Mouse (Mus musculus) embryonic stem cell, embryonic (primary cell): ENCODE measurements around the gene Chst11.

Source experiments
- CTCF ChIA-PET, 4 experiments: fragments of 300-600 bp in 2 of 4; fragments of 350-600 bp in 2 of 4; sonication (Branson Sonifier 250); formaldehyde crosslinking; loops; one replicate each; lab custom pipeline; 2022; ENCODE audit warnings: inconsistent platforms in 2 of 4; lab: Charles Lee
- POLR2A ChIA-PET, 4 experiments: fragments of 300-600 bp in 2 of 4; fragments of 350-600 bp in 2 of 4; sonication (Branson Sonifier 250); formaldehyde crosslinking; loops; one replicate each; lab custom pipeline; 2022; ENCODE audit warnings: antibody characterized with exemption in 4 of 4, inconsistent platforms in 1 of 4; lab: Charles Lee

Chst11 gene

DNA sequence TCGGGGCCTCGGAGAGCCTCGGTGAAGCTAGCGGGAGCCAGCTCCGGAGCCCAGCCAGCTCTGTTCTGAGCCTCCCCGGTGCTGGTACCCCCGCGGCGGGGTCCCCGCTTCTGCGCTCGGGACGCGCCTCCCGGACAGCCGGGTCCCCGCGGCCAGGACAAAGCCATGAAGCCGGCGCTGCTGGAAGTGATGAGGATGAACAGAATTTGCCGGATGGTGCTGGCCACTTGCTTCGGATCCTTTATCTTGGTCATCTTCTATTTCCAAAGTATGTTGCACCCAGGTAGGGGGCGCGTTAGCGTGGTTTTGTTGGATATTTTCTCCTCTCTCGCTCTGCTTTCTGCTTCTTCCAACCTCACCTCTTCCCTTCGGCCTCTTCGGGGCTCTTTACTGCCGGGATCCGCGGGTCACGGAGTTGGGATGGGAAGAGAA lies 418 bp downstream of the Chst11 start:
- ChIA-PET CTCF (interaction anchor here in 2 of 4 experiments (0.6 to 1.4 kb wide), 4 partner anchors 25 to 84 kb away, joined by 3 to 7 read pairs (median 4); no protein-coding TSS in a partner anchor), POLR2A (interaction anchor here in 2 of 4 experiments (0.7 to 4.3 kb wide), 37 partner anchors 8 to 173 kb away, joined by 3 to 51 read pairs (median 5); no protein-coding TSS in a partner anchor)

DNA sequence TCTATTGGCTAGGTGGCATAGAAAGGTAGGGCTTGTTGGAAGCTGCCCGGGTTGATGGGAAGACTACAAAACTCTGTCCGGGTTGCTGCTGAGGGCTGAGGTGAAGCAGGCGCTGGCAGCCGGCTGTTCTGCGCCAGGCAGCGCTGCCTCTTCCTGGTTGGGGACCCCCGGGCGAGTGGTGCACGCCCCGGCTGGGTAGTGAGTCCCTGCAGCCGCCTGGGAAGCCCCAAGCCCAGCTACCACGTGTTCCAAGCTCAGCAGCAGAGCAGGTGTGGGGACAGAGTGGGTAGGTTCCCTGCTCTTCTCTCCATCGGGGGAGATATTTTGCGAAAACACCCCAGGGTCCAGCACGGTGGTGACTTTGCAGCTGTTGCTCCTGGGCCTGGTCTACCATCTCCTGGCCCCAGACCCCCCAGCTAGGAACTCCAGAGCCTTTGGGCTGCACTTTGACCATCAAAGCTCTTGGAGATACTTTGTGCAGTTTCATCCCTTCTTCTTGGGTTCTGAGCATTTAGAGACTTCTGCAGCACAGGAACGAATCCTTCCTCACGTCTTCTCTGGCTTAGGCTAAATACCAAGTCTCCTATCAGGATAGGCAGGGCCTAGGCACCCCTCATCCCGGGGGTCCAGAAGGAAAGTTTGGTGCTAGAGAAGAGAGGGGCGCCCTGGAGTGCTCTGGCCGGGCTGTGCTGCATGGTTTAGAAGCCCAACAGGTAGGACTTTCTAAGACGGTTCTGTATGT lies 1.1 kb downstream of the Chst11 start:
- ChIA-PET CTCF (interaction anchor here in 1 of 4 experiments (0.6 kb wide), 1 partner anchor 73 kb away, joined by 7 read pairs; no protein-coding TSS in a partner anchor), POLR2A (interaction anchor here in 3 of 4 experiments (0.6 to 4.3 kb wide), 21 partner anchors 11 to 196 kb away, joined by 3 to 51 read pairs (median 6); no protein-coding TSS in a partner anchor)

DNA sequence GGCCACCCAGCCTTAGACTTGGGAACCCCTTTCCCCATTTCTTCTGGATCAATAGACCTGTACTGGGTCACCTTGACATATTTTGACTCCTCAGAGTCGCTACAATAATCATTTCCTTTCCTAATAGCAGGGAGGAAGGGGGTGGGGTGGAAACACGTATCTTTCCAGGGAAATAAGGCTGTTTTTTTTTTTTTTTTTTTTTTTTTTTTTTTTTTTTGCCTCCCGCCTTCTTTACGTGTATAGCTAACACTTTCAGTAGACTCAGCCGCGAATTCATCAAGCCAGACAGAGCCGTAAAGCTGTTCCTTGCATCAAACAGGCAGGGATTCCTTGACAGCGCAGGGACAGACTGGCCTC lies 1.7 kb downstream of the Chst11 start:
- CTCF ChIA-PET, result no interaction called here
- POLR2A ChIA-PET, result interaction anchor here in 3 of 4 experiments (0.6 to 4.3 kb wide), 17 partner anchors 10 to 196 kb away, joined by 3 to 51 read pairs (median 6); no protein-coding TSS in a partner anchor

DNA sequence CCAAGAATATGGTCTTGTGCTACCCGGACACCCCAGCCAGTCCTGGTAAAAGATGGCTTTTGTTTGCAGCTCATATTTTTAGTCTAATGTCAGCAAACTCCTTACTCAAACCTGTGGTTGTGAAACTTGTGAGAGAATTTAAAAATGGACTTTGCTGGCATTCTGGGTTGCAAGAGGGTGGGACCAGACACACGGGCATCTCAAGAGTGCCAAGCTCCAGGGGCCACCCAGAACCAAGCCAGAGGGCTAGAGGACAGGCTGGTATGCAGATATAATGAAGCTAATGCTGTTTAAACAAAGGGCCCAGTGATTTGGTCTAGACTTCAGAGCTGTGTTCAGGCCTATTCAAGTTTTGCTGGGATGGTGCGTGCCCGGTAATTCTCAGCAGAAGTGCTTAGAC lies 2.1 kb downstream of the Chst11 start:
- ChIA-PET POLR2A (interaction anchor here in 2 of 4 experiments (0.6 to 4.3 kb wide), 13 partner anchors 10 to 129 kb away, joined by 3 to 51 read pairs (median 6); no protein-coding TSS in a partner anchor), CTCF (no interaction called here)

DNA sequence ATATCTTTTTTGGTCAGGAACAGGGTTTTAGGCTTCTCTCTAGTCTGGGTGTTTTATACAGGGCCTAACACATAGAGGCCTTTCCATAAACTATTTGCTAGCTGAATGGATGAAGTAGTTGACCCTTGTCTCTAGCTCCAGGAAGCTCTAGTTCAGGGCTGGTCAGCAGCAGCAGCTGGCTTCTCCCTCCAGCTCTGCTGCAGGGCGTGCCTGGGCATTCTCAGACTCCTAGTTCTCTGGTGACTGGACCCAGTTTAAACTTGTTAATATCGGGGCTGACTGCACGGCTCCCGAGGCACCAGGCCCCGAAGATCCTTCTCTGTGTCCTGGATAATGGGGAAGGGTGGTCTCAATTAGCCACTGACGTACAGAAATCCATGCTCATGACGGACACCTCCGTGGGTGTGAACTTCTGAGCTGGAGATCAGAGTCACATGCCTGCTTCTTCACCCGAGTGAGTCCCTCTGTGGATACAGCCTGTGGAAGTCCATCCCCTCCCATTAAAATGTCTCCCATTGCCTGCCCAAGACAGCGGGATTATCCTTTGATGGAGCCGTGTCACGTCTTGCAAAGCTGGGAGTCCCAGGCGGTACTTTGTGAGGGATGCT lies 4.2 kb downstream of the Chst11 start:
- CTCF ChIA-PET, result interaction anchor here in 2 of 4 experiments (0.5 to 0.6 kb wide), 2 partner anchors 57 to 175 kb away, joined by 3 read pairs; no protein-coding TSS in a partner anchor
- POLR2A ChIA-PET, result interaction anchor here in 2 of 4 experiments (0.7 to 2.4 kb wide), 9 partner anchors 10 to 109 kb away, joined by 3 to 27 read pairs (median 3); no protein-coding TSS in a partner anchor

DNA sequence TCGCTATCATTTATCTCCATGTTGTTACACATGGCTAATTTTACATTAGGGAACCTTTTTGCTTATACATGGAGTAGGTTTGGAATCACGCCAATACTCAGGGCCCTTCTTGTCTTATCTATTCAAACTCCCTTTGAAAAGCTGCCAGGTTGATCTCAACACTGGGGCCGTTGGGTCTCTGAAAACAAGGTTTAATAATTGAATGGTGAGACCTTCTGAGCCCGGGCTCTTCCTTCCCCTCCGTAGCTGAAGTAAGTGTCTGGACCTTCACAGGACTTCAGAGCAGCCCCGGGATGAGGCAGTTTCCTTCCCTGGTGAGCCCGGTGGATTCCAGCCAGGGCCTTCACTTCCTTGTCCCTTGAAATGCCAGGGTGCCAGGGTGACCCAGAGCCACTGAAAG lies 5.6 kb downstream of the Chst11 start:
- POLR2A ChIA-PET, result no interaction called here
- CTCF ChIA-PET, result no interaction called here

DNA sequence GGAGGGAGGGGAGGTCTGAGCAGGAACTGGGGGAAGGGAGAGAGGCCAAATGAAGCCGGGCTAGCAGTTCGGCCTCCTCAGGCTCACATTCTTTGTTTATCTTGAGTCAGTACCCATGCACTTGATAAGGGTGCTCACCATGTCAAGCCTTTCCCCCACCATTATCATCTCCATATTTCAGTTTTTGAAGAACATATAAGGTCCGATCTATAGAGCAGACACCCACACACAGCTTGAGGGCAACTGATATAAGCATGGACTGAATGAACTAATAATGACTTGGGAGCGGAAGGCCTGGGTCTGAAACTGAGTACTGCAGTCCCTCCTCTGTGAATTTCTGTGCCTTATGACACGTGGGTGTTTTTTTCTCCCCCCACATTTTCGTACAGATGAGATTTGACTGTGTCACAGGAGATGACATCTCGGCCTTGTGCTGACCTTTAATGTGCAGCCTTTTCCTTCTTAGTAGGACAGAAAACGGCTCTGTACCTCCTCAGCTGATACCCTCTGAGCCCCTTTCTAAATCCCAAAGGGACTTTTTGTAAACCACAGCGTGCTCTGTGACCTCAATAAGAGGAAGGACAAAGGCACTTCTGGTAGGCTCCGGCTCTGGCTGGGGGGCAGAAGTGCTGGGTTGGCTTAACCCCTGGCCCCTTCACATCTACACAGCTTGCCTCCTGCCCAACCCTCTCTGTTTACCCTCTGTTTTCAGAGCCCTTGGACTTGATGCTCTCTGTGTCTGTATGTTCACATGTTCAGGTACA lies 6.6 kb downstream of the Chst11 start:
- ChIA-PET CTCF (interaction anchor here in 1 of 4 experiments (1.0 kb wide), 1 partner anchor 83 kb away, joined by 3 read pairs; no protein-coding TSS in a partner anchor), POLR2A (interaction anchor here in 2 of 4 experiments (0.8 to 1.7 kb wide), 4 partner anchors 17 to 41 kb away, joined by 3 to 6 read pairs (median 4); no protein-coding TSS in a partner anchor)

DNA sequence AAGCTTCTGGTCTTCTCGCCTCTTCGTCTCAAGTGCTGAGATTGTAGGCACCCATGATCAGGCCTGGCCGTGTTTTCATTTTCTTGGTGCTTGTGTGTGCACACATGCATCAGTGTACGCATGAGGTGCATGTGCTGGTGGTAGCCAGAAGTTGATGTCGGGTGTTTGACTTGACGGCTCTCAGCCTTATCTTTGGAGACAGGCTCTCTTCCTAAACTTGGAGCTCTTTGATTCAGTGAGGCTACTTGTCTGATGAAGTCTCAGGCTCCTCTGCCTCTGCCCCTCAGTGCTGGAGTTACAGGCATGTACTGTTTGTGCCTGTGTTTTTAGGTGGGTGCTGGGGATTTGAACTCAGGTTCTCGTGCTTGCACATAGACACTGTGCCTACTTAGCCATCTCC lies 9.0 kb downstream of the Chst11 start:
- CTCF ChIA-PET, result interaction anchor here in 1 of 4 experiments (0.8 kb wide), 1 partner anchor 88 kb away, joined by 3 read pairs; no protein-coding TSS in a partner anchor

DNA sequence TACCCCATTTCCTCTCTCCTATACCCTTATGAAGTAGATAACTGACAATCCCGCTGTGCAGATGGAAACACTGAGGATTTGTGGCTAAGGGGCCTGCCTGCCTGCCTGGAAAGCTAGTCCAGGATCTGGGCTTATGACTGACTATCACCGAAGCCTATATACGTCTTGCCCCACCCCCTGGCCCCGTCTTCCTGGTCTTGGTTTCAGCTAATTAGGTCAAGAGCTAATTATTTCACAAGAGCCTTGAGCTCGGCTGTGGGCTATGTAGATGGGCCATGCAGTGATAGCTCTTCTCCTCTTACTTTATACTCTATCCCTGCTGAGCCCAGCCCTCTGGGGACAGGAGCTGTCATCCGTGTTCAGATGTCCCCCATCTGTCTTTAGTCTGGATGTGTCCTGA lies 12.2 kb downstream of the Chst11 start:
- CTCF ChIA-PET, result interaction anchor here in 1 of 4 experiments (0.7 kb wide), 1 partner anchor 13 kb away, joined by 3 read pairs; no protein-coding TSS in a partner anchor
- POLR2A ChIA-PET, result interaction anchor here in 2 of 4 experiments (0.6 to 4.4 kb wide), 10 partner anchors 11 to 188 kb away, joined by 3 to 25 read pairs (median 8); partner anchors contain the start of gene Chst11 (in 1 of the 2)

More for the DNA sequence above, 9.0 kb downstream of the Chst11 start:
- POLR2A ChIA-PET, result interaction anchor here in 2 of 4 experiments (0.7 to 4.1 kb wide), 4 partner anchors 9 to 148 kb away, joined by 3 to 16 read pairs (median 6); partner anchors contain the start of gene Chst11 (in 1 of the 2)

DNA sequence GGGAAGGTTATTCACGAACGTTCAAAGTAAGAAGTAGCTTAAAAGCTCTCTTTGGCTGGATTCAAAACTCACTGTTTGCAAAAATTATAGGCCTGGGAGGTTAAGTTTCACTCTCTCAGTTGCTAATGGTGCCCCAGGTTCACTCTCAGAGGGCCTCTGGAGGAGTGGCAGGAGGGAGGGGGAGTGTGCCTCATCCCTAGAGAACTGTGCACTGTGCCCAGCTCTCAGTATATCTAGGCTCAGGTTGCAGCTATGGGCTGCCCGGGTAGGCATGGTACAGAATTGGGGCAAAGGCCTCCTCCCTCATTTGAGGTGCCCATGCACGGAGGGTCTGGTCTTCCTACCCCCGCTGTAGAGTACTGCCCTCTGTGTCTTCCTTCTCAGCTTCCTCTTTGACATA lies 14.9 kb downstream of the Chst11 start:
- CTCF ChIA-PET, result no interaction called here
- POLR2A ChIA-PET, result interaction anchor here in 2 of 4 experiments (0.9 to 4.4 kb wide), 7 partner anchors 8 to 37 kb away, joined by 3 to 25 read pairs (median 6); partner anchors contain the start of gene Chst11 (in 1 of the 2)

DNA sequence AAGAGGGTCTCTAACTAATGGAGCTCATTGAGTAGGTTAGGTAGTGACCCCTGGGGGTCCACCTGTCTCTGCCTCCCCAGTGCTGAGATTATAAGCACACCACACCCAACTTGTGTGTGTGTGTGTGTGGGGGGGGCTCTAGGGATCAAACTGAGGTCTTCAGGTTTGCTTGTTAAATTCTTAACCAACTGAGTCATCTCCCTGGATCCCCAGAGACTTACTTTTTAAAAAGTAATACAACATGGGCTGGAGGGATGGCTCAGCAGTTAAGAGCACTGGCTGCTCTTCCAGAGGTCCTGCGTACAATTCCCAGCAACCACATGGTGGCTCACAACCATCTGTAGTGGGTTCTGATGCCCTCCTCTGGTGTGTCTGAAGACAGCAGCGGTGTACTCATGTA lies 15.4 kb downstream of the Chst11 start:
- CTCF ChIA-PET, result interaction anchor here in 1 of 4 experiments (0.7 kb wide), 1 partner anchor 114 kb away, joined by 3 read pairs; no protein-coding TSS in a partner anchor

DNA sequence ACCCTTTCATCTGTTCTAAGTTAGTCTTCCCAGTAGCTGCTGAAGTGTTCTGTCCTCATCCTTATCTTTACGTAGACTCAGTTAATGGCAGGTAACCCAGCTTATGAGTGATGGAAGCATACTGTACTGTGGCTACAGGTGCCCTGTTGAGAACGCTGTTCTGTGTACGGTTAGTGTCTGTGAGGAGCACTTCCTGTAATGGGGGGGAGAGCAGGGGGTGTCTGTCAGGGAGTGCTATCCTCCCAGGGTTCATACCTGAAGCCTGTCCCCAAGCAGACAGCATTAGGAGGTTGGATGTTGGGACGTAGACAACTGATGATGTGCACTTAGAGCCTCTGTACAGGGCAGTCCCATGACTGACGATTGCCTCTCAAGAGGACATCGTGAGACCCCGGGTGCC lies 18.6 kb downstream of the Chst11 start:
- CTCF ChIA-PET, result interaction anchor here in 1 of 4 experiments (0.5 kb wide), 1 partner anchor 154 kb away, joined by 3 read pairs; no protein-coding TSS in a partner anchor
- POLR2A ChIA-PET, result interaction anchor here in 1 of 4 experiments (0.5 to 1.1 kb wide), 4 partner anchors 15 to 616 kb away, joined by 3 to 5 read pairs (median 4); no protein-coding TSS in a partner anchor

More for the DNA sequence above, 15.4 kb downstream of the Chst11 start:
- POLR2A ChIA-PET, result interaction anchor here in 1 of 4 experiments (0.9 to 2.1 kb wide), 3 partner anchors 15 to 36 kb away, joined by 3 to 14 read pairs (median 3); partner anchors contain the start of gene Chst11

DNA sequence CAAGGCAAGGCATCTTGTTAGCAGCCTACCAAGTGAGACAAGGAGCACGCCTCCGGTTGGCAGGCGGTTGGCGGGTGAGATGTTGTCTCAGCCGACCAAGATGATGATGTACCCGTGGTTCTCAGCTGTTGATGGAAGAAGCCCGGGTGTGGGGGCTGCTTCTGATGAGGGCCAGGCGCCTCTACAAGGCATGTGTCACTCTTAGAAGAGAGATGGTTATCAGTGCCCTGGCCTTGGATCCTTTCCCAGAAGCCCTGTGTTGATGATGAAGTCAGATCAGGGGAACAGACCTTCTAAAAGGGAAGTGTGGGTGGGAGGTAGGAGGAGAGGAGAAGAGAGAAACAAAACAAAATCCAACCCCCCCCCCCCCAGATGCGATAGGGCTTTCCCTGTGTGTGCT lies 19.1 kb downstream of the Chst11 start:
- POLR2A ChIA-PET, result interaction anchor here in 1 of 4 experiments (0.5 to 1.4 kb wide), 5 partner anchors 11 to 616 kb away, joined by 3 to 5 read pairs (median 3); partner anchors contain the start of gene Chst11
- CTCF ChIA-PET, result no interaction called here

DNA sequence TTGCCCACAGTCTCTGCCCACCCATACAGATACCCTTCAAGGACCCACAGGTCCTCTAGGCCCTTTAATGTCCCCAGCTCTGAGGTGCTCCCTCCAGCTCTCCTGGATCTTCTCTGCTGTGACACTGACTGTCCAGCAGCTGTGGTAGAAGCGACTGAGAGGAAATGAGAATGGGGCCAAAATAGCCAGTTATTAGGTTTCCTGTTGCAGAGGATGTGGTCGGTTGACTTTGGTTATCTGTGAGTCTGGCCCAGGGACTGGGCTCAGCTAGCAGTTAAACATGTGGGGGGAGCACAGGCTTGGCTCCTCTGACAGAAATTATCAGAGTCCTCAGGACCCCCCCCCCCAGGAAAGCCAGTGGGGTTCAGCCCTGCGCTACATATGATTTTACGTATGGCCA lies 19.7 kb downstream of the Chst11 start:
- CTCF ChIA-PET, result interaction anchor here in 1 of 4 experiments (1.0 kb wide), 1 partner anchor 44 kb away, joined by 3 read pairs; no protein-coding TSS in a partner anchor

DNA sequence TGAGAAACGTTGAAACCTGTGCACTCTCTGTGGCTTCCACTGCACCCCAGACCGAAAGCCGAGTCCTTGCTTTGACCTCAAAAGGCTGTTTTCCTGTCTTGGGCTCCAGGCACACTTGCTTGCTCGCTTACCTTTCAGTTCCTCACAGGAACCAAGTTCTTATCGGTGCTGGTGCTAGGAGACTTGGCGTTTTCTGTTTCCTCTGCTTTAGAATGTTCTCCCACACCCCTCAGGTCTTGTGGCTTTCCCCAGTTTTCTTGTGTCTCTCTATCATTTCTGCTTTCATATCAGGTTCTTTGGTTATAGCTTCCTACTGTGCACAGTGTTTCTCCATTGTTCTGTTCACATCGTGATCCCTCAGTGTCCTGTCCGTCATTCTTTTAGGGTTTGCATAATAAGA lies 21.0 kb downstream of the Chst11 start:
- POLR2A ChIA-PET, result interaction anchor here in 2 of 4 experiments (0.6 to 2.9 kb wide), 6 partner anchors 11 to 349 kb away, joined by 3 to 10 read pairs (median 4); partner anchors contain the start of gene Chst11 (in 1 of the 2)

More for the DNA sequence above, 19.7 kb downstream of the Chst11 start:
- POLR2A ChIA-PET, result interaction anchor here in 2 of 4 experiments (0.6 to 2.1 kb wide), 8 partner anchors 10 to 146 kb away, joined by 3 to 10 read pairs (median 3); partner anchors contain the start of gene Chst11 (in 1 of the 2)

DNA sequence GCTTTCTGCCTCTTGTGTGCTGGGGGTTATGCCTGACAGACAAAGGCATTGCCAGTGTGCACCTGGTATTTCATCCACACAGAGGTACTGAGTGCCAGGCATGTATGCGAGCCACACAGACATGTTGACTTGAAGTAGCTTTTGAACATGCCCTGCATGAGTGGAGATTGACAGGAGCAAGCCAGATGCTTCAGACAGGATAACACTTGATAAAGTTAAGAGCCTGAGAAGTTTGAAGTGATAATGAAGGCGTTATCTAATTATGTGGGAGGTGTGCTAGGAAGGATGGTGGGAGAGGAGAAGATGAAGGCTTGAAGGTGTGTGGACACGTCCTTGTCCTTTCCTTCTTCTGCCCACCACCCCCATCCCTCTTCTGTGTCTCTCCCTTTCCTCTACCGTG lies 28.7 kb downstream of the Chst11 start:
- CTCF ChIA-PET, result no interaction called here
- POLR2A ChIA-PET, result interaction anchor here in 3 of 4 experiments (0.5 to 18.1 kb wide), 18 partner anchors 15 to 1655 kb away, joined by 3 to 466 read pairs (median 6); partner anchors contain the start of gene Chst11 (in 2 of the 3)

More for the DNA sequence above, 21.0 kb downstream of the Chst11 start:
- CTCF ChIA-PET, result no interaction called here

DNA sequence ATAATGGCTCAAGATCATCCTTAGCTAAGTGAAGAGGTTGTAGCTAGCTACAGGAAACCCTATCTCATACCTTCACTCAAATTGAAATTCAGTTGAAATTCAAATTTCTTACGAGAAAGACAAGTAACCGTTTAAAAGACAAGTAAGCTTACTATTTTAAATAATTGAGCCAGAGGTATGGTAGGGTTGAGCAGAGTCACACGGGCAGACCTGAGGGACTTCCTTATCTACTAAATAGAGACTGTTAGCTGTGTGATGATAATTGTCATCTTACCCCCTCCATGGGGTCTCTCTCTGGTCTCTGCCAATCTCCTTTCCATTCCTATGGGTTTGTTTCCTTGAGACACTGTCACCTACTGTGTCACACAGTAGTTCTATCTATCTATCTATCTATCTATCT lies 30.6 kb downstream of the Chst11 start:
- POLR2A ChIA-PET, result interaction anchor here in 3 of 4 experiments (0.6 to 18.1 kb wide), 10 partner anchors 9 to 55 kb away, joined by 3 to 466 read pairs (median 4); partner anchors contain the start of gene Chst11 (in 1 of the 3)
- CTCF ChIA-PET, result no interaction called here
